Mouse (Mus musculus): ENCODE results near the gene Aggf1.
A peak's percentile ranks its signal among the peaks of the same experiment; 100 is the strongest.
"Not testable (repeated sequence)": the region's sequence is repeated elsewhere in the genome, so short reads cannot be mapped to it uniquely, and the experiment has no call there.

The Aggf1 gene

DNA sequence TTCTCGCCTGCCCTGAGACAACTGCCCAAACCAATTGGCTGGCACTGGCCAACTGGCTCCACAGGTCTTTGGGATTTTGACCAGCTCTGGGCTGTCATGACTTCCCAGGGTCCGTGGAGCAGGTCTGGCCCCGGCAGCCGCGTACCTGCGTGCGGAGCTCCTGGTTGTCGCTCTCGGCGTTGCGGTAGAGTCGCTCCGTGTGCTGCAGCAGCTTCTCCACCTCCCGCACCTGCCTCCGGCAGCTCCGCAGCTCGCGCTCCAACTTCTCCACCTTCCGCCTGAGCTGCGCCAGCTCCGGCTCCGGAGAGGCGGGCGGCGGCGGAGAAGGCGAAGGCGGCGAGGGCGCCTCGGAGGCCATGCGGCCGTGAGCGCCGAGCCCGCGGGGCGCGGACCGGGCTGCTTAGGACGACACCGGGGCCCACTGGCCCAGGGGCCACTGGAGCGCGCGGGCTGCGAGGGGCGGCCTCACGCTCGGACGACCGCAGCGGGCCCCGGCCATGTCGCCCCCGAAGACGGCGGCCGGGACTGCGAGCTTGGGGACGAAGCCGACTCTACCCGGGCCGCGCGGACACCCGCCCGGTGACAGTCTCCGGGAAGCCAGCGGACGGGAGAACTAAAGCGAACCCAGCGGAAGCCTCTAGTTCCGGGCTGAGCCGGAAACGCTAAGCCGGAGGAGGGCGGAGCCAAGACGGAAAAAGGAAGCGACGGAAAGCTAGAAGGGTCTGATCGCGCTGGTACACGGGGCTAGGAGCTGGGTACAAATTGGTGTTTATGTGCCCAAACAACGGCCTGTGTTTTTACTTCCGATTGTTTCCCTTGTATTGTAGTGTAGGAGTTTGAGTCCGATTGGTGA, at the start of gene Aggf1:
Gene Aggf1, minus strand, starts transcription at position 652 of the 853 bp plus-strand sequence.
- peak; percentile 84 for DNase-seq

DNA sequence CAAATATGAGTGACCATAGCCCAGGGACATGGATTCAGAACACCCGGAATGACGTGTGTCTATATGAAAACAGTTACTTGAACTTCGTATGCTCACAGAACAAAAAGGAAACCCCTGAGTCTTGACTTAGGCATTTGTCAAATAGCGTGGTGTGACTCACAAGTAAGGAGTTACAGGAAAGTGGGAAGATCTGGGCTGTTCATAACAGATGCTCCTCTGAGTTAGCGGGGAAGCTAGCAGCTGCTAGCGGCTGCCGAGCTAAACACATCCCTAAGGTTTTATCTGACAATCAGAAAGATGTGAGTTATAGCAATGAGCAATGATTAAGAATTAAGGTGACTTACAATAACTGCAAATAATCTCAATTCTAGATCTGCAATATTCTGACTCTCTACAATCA, 49.8 kb upstream of the Aggf1 start:
- no peak for DNase-seq

DNA sequence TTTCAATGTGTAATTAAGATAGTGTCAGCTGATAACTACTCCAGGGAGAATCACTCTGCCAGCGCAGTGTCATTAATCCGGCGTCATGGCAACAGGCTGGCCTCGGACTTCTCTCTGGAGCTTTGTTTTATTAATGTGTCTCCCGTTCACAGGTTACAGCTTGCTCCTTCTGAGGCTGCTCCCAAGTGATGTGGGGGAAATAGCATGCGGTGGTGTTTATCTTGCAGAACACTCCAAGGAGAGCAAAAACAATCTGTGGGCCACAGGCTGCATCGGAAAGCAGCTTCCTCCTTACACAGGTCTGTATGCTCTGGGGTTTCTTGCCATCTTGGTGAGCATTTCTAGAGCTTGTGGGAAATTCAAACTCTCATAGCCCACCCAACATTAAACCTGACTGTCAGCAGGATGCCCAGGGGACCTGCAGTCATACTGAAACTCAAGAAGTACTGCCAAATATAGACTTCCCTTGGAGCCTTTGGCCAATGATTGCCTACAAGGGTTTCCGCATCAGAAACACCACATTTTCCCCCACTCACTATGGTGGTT, 44.1 kb upstream of the Aggf1 start:
- DNase-seq, result peak; percentile 19

DNA sequence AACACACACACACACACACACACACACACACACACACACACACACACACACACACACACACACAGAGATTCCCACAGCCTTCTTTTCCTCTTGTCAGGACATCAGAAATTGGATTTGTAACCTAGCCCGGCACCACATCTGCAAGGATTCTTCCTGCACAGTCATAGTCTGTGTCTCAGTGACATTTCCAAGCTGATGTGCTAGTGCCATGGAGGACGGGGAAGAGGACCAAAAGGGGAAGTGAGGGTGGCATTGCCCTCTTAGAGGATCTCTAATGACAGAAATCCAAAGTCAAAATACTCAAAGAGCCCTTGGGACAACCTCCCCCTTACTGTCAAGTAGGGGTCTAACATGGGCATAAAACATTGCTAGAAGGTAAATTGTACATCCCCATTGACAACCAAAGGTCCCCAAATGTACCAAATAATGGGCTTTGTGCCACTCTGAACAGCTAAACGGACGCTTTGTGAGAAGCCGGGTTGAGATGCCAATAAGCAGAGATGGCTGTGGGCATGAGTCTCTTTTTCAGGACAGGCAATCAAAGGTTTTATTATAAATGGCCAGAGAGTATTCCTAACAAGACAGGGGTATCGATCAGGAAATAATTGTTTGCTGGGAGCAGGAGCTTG, 43.5 kb upstream of the Aggf1 start:
- no peak for DNase-seq

DNA sequence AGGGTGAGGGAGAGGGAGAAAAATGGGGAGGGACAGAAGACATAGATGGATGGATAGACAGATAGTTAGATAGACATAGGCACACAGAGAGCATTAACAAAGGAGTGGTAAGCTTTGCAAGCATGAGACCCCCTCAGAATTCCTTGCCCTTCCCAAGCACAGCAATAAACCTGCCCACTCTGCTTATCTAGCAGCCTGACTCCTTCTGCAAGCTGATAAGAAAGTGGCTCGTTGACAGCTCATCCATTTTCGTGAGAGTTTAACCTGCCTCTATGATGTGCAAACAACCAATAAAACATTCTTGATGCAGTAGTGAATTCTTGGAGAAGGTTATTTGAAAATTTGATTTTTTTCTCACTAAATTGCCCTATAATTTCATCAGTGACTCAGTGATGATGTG, 37.1 kb upstream of the Aggf1 start:
- no peak for DNase-seq

DNA sequence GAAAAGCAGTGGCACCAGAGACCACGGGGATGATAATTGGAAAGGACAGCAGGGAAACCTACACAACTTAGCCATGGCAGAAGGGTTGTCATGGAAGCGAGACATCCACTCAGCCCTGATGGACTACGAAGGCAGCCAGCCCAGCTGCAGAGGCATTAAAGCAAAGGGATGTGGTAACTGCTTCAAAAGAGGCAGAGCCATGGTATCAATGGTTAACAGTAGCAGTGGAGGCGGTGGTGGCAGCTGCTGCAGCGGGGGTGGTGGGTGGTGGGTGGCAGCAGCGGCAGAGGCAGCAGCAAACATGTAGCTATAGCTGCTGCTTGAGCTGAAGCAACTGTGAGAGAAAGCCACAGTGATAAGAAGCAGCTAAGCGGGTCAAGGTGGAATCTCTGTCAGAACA, 18.1 kb upstream of the Aggf1 start:
- no peak for DNase-seq

DNA sequence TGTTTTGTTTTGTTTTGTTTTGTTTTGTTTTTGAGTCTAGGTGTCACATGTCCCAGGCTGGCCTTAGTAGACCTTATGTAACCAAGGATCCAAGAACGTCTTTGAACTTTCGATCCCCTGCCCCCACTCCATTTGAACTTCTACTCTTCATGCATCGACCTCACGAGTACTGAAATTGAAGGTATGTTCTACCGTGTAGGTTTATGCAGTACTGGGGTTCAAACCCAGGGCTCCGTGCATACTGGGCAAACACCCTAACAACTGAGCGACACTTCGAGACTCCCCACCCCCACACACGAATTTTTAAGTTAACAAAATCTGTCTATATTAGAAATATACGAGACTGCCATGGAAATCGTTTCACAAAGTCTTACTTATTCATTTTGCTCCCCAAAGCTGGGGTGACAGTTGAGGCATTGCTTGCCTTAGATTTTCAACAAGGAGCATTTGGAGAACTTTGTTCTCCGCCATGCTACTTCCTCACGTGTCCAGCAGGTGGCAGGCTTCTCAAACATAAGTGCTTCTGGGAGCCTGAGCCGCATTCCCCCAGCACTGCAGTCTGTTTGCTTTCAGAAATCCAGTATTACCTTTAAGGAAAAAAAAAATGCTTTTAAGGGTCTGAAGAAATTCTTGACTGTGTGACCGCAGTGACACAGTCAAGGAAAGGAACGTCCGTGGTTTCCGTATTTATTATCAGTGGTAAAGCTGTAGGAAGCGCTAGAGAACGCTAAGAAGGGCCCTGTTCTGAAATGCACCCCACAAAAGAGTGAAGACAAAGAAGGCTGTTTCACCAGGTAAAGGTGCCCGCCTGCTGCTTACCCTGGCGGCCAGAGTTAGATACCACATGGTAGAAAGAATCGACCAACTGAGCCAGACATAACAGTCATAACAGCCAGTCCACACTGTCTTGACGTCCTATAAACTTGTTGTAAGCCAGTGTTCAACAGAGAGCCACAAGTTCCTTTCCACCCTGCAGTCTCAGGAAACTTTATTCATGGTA, 15.0 kb upstream of the Aggf1 start:
- DNase-seq, result peak; percentile 90

DNA sequence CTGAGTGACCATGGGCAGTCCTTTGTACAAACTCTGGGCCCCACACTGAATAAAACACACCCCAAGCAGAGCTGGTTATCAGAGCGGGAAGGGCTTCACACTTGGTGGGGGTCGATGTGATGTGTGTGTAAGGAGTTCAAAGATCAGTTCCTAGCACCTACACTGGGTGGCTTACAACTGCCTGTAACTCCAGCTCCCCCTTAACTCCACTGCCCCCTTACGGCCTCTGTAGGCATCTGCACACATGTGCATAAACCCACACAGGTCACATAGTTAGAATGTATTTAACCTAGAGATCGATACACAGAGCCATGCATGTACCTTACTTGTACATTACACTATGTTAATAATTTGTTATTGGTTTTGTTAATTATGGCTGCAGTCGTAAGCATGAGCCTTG, 13.1 kb upstream of the Aggf1 start:
- no peak for DNase-seq

DNA sequence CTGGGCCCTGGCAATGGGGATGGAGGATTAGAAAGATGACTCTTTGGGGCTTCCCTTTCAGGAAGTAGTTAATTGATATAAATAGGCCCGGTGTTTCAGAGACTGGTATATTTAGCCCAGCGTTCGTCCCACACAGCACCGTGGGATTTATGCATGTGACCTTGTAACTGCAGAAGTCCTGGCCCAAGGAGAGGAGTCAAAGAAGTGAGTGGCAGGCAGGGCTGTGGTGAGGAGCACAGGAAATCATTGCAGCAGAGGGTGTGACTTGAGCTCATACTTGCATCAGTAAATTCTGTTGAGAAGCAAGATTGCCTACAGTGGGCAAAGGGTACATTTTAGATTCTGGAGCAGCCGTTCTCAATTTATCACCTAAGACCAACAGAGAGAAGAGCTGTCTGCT, 7.3 kb upstream of the Aggf1 start:
- no peak for DNase-seq

DNA sequence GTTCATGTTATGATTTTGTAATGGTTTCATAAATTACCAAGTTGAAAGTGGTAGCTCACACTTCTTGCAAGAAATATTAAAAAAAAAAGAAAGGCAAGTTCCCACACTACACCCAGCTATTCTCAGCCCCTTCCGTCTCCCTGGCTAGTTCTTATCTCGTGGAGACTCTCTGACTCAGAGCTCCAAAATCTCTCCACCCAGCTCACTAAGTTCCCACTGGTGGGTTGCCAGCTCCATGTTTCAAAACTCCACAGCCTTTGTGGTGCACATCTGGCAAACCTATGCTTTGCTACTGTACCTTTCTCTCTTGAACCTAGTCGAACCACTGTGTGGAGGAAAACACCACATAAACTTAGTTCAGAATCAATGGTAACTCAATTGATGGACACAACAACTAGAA, 3.5 kb upstream of the Aggf1 start:
- no peak for DNase-seq

DNA sequence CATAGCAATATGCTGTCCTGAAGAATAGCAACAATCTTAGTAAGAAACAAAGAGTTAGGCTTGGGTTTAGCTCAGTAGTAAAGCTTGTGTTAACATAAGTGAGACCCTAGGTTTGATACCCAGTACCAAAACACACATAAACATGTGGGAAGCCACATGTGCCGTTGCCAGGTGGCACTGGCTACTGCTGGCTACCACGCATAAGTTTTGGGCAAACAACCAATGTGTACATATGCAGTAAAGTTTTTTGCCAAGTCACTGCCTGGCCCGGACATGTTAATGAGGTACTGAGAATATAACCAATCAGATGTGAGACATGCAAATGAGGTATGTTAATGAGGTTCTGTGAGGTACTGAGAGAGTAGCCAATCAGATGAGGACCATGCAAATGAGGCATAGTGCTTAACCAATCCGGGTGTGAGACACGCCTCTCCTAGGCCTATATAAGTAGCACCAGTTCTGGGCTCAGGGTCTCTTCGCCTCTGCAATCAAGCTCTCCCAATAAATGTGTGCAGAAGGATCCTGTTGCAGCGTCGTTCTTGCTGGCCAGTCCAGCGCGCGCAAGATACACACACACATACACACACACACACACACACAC, 1.6 kb upstream of the Aggf1 start:
- DNase-seq, result not testable (repeated sequence)

DNA sequence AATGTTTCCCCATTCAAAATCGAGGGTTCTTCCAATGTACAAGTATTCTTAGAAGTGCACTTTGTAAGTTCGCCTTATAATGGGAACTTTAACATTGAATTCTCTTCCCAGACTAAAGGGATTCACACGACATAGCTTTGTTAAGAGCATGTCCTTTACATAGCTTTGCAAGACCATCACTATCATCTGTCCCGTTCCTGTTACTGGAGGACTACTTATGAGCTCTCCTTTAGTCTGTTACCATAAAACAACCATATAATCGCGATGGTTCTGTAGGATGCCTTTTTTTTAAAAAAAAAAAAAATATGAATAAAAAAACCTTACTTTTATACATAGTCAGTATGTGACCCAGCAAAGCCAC, 382 bp upstream of the Aggf1 start:
- no peak for DNase-seq

DNA sequence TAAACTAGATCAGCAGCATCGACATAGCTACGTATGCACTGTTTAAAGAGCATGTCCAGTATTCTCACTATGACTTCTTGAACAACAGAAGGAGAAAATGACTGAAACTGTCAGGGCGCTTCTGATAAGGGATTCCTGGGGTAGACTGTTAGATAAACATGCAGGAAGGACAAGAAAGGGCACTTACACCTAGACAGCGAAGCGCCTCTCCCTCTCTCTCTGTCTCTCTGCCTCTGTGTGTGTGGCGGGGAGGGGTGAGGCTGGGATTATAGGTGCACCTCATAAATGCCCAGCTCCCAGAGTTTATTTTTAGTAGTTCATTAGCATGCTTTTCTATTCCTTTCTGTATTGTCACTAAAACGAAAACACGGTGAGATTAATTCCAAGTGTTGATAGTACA, 8.8 kb downstream of the Aggf1 start:
- DNase-seq, result no peak

DNA sequence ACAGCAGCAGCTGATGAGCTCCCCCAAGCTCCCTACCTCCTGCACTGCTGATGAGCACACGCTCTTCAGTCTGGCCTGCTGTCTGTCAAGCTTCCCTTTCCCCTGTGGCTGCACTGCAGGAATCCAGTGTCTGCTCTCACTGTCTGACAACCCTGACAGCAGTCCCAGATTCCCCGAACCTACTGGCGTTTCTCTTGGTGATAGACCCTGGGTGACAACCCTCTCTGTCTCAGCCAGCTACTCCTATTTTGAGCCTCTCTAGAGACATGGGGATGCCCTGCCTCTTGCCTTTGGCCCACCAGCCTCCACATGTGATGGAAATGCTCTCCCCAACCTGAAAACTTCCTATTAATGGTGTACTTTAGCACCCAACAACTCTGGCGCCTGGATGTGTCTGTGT, 11.7 kb downstream of the Aggf1 start:
- DNase-seq, result no peak

DNA sequence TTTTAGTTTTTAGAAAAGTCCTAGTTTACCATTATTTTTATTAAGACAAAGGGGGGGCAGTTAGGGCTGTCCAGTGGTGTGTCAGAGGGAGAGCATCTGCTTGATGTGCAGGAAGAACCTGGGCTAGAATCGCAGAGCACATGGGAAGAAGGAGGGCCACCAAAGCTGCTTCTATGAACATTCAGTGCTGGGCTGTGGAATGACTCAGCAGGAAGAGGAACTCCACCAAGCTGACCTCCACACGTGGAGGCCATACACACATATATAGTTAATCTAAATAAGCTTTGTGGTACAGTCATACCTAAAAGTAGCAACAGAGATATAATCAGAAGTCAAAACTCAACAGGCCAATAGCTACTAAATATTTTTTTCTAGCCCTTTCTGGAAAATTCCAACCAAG, 16.9 kb downstream of the Aggf1 start:
- DNase-seq, result no peak

DNA sequence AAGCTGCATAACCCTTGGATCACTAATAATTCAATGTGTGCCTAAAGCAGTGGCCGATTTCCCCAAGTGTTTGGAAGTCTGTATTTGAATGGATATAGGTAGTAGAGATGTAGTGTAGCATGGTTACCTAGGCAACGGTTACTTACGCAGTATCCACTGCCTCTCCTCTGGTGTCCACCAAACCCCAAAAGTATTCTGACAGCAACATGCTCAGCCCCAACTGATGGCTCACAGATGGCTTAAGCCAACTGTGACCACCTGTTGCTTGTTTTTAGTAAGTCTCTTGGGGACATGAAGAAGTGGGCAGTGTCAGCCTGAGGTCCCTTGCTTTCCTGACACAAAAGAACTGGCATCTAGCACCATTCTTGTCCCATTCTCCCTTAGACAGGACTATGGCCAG, 26.7 kb downstream of the Aggf1 start:
- DNase-seq, result no peak

DNA sequence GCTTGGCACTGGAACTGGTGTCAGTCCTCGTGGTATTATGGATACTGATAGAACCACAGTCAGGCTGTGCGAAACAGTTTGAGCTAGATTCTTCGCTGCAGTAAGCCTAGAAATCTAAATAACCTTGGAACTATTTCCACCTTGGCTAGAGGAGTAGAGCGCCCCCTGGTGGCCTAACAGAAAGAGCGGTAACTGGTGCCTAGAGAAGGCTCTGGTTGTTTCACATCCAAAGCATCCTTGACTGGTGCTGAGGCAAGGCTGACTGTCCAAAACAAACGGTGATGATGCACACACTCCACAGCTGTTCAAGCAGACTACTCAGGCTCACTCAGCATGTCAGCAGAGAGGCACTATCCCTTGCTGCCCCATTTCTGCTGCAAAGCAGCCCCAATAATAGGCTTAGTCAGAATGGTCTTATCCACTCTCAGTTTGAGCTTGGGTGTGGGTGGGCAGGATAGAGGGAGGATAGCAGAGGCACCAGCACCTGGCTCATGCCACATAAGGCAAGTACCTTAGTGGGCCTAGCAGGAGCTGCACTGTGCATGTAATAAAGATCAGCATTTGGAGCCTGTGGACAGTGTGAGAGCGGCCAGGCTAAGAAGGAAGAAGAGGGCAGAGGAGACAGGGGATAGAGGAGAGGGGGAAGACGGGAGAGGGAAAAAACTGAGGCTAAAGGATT, 28.0 kb downstream of the Aggf1 start:
- DNase-seq, result peak; percentile 89

DNA sequence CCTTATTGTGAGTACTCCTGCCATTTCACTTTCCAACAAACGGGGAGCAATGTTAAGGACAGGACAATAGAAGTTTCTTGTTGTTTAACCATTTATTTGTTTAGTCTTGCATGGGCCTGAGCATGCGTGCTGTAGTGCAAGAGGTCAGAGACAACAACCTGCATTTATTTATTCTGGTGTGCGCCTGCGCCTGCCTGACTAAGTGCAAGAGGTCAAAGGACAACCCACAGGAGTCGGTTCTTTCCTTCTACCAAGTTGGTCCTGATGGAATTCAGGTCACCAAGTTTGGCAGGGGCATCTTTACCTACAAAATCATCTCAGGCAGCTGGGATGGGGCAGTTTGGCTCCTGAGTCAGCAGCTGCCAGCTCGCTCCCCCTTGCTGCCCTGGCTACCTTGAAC, 29.3 kb downstream of the Aggf1 start:
- no peak for DNase-seq

DNA sequence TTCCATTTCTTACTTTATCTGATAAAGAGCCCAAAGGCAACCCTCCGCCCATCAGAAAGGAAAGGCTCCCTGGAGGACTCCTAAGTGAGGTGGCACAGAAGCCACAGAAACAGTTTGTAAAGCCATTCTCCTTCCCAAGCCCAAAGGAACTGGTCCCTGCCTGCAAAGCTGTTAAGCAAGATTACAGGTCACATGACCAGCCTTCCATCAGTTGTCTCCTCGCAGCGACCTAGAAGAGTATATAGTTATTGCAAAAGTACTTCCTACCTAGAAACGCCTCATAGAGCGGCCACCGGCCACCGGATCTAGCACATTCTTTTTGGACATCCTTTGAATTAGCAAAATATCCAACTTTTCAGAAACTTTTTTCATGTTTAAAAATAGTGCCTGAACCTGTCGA, 31.7 kb downstream of the Aggf1 start:
- no peak for DNase-seq

DNA sequence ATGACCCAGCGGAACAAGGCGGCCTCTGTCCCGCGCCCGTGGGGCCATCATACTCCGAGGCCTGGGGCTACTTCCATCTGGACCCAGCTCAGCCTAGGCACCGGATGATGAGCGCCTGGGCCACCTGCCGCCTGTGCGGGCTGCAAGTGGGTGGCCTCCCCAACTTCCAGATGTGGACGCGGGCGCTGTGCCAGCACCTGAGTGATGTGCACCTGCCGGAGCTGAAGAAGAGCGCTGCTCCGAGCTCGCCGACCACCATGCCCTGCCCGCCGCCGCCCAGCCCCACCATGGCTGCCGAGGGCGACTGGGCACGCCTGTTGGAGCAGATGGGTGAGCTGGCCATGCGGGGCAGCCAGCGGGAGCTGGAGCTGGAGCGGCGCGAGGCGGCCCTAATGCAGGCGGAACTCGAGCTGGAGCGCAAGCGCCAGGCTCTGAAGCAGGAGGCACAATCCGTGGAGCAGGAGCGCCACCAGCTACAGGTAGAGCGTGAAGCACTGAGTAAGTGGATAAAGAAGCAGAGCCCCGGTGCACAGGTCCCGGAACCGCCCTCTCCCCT, 39.0 kb downstream of the Aggf1 start:
- peak; percentile 24 for DNase-seq

DNA sequence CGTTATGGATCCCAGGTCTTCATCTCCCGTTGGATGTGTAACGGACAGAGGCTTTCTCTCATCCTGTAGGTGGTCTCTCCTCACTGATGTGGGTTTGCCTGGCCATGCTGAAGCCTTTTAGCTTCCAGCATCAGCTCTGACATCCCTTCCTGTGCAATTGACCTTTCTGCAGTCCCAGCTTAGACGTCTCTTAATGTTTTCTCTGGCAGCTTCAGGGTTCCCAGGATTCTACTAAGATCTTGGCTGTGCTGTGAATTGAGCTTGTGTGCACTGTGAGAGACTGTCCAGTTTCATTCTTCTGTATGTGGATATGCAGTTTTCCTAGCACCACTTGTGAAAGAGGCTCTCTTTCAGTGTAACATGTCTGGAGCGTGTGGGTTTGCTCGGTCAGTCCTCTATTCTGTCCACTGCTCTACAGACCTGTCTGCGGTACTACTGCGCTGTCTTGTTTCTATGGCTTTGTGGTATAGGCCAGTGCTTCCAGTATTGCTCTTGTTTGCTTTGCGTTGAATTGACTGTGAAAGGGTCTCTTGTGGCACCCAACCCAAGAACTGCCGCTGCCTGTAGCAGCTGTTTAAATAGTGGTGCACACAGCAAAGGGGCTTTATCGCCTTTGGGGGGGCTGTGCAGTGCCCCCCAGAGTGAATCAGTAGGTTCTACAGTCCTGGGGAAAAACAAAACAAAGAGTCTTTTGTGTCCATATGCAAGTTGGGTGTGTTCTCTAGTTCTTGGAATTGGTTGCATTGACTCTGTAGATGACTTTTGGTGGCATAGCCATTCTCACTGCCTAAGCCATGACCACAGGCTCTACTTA, 42.9 kb downstream of the Aggf1 start:
- no peak for DNase-seq

Data from right cerebral cortex, postnatal 4 days (tissue).